Comparison of ENCODE assay signal across 8 mouse cellular contexts in the genomic region with DNA sequence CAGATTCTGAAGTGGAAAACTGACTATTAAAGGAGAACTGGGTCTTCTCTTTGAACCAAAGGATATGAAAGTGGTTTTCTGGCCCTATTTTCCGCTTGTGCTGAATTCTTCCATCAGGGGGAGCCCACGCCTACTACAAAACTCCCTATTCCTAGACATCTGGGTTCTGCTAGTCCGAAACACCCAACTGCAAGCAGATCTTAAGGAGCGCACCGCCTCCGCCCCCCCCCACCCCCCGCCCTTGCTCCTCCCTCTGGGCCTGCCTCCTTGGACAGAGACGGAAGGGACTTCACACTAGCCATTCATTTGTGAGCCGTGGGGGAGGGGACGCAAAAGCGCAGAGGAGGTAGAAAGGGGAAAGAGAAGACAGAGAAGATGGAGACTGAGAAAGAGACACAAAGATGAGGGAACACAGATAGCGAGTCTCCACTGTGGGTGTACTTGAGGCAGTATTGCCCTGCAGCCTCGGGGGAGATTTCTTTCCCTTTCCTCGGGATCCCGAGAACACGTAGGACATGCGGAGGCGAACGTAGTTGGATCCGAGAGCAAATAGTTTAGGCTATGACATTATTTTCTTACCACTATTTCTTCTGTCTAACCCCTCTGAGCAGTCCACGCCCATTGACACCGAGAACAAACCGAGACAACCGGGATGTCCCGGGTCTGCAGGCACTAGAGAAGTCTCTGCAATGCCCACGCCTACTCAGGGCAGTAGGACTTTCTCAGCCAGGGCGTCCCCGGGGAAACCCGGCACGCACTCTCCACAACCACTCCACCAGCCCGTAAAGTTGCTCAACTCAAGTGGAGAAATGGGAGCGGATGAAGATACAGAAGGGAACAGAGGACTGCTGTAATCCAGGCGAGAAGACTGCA. TPM values are rescaled to one million over a fixed set of nuclear protein-coding genes. Genes with fewer than 3 reads are reported as not detected.
DNase-seq lines count a peak whose midpoint lies in the region; ATAC-seq and TF ChIP-seq lines count a peak whose summit lies in the region.

No protein-coding gene starts in this region.

- DNase-seq in Patski (ENCODE audit: low read depth, low spot score), result peak; percentile 59
- peak; percentile 68 to 71 for DNase-seq in cerebellum, postnatal 14 days
- DNase-seq in frontal cortex, postnatal 36 days (ENCODE audit: low spot score in 2 of 2), result peak; percentile 65 to 87
- peak; percentile 89 for DNase-seq in hindbrain, embryonic 14.5 days (ENCODE audit: low spot score)
- DNase-seq in layer of hippocampus, postnatal 25 days (ENCODE audit: extremely low spot score in 1 of 2, low spot score in 1 of 2), result peak; percentile 38 to 52
- peak; percentile 84 for DNase-seq in lung, postnatal 10 days
- peak; percentile 49 for DNase-seq in ovary, postnatal 10 days (ENCODE audit: low spot score)
- DNase-seq in thymus, postnatal 4 days, result peak; percentile 44

- in situ Hi-C loops in Patski (cut with MboI; ENCODE audit: low pct_unique_long_range_greater_than_20kb), result loop anchor here (5.0 to 10.0 kb wide), 2 partner anchors 352 to 794 kb away; no protein-coding TSS in a partner anchor

- H3K36me3 ChIP-seq in hindbrain, embryonic 14.5 days (replicated peaks; ENCODE audit: control insufficient read depth, insufficient read depth), result no peaks in the 10 kb centered on the region

- peak overlapping the region; percentile 69 for H3K4me3 ChIP-seq in hindbrain, embryonic 14.5 days (replicated peaks; ENCODE audit: low read length)

- H3K4me2 ChIP-seq in hindbrain, embryonic 14.5 days (replicated peaks), result peak overlapping the region; percentile 98

- peak overlapping the region; percentile 86 for H3K27ac ChIP-seq in hindbrain, embryonic 14.5 days

- peak; percentile 78 for ATAC-seq in Patski
- ATAC-seq in hindbrain, embryonic 14.5 days (ENCODE audit: low FRiP score), result peak; percentile 87

- POLR2A ChIA-PET in Patski (lab: Charles Lee), result no interaction called here

- CTCF ChIA-PET in Patski (lab: Charles Lee), result interaction anchor here (1.7 to 2.0 kb wide), 2 partner anchors 38 to 774 kb away, joined by 4 to 5 read pairs; no protein-coding TSS in a partner anchor

- peak overlapping the region; percentile 70 for H3K9ac ChIP-seq in hindbrain, embryonic 14.5 days

- WGBS in hindbrain, embryonic 14.5 days, result under 1% methylated on average over 33 of the region's 33 CpGs

- no peak for TF ChIP-seq CTCF in Patski (IDR thresholded peaks at IDR 0.05)

- peaks cover 5% of the 10 kb centered on the region; the same call in 1 of the 2 replicates for H3K4me1 ChIP-seq in hindbrain, embryonic 14.5 days (replicated peaks; ENCODE audit: control insufficient read depth, insufficient read depth, low read length)

- H3K27me3 ChIP-seq in Patski, result no peaks in the 10 kb centered on the region
- peaks cover 2% of the 10 kb centered on the region; the same call in 1 of the 2 replicates for H3K27me3 ChIP-seq in hindbrain, embryonic 14.5 days (ENCODE audit: control insufficient read depth, insufficient read depth, low read length)

- no peaks in the 10 kb centered on the region for H3K9me3 ChIP-seq in hindbrain, embryonic 14.5 days (ENCODE audit: control insufficient read depth, low read length)

RNA-seq across cellular contexts. Expression of a gene that starts 1.8 kb away (rescaled TPM):
- 13.0 TPM for polyA plus RNA-seq in Patski (2021)
- 39.3 and 40.6 TPM in 2 replicates for polyA plus RNA-seq in hindbrain, embryonic 14.5 days (2014; fragmentation: Nextera tagmentation; extraction: Ambion mirVana)
- 10 to 100 TPM; 17.5 to 17.7 TPM for total RNA-seq in layer of hippocampus, postnatal 25 days (2021)

Comparison
In these comparisons a context has a peak if more than half of its experiments do, and no peak if none do; other contexts are left out.
1. Peak in every context shown above with its lines: DNase-seq, ATAC-seq, H3K4me3 ChIP-seq and H3K27ac ChIP-seq.